Mouse (Mus musculus) ovary, postnatal 36 days (tissue): Measurements from ENCODE around the gene Hps1.
"Not testable (repeated sequence)": the region's sequence is repeated elsewhere in the genome, so short reads cannot be mapped to it uniquely, and the experiment has no call there.

ENCODE experiments used
- DNase-seq: peaks from one replicate; pipeline ENCODE4 v3.0.0; 2022; ENCODE audit warnings: low spot score, mixed read lengths

Hps1 gene

DNA sequence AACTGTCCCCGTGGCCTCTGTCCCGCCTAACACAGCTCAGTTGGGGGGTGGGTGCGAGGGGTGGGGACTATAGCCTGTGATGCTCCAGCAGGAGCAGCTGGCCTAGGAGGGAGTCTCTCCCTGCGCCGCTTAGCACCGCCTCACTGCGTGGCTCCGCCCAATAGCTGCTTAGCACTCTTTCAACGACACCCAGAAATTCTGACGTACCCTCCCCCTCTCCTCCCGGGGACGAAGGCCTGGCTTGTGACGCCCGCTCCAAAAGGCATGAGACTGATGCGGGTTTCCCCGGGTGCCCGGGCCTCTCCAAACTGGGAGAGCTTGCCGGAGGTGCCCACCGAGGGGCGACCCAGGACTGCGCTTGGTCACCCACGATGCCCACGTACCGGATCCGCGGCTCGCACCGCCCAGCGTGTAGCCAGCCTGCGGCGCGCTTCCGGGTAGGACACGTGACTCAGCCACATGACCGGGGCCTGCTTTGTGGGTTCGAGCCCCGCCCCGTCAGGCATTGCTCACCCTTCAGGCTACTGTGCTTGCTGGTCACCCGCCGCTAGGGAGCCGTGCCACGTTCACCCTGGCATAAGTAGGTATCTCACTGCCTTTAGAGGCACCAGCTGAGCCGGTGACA lies at the start of gene Hps1:
Hps1 (minus strand) TSS at position 448 of the 625 bp plus-strand sequence.
- peak; percentile 87 for DNase-seq

DNA sequence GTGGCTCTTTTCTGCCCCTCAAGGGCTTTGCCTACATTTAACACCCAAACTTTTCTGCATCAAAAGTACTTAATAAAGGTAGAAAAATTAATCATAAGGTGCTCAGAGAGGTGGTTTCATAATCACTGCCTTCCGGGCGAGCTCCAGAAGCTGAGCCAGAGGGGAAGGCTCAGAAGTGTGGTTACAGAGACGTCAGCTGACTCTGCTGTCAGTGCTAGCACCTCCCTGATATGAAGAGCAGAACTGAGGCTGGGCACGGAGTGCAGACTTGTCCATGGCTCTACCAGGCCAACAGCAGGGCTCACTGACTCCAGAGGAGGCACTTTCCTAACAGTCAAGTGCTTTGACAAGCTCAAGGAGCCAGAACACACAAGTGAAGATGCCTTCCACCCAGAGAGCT lies 49.4 kb upstream of the Hps1 start:
- no peak for DNase-seq

- DNase-seq, result no peak
These were observed 48.1 kb upstream of the Hps1 start for GRCm38 (mm10) chr19:42827843-42828242.

DNA sequence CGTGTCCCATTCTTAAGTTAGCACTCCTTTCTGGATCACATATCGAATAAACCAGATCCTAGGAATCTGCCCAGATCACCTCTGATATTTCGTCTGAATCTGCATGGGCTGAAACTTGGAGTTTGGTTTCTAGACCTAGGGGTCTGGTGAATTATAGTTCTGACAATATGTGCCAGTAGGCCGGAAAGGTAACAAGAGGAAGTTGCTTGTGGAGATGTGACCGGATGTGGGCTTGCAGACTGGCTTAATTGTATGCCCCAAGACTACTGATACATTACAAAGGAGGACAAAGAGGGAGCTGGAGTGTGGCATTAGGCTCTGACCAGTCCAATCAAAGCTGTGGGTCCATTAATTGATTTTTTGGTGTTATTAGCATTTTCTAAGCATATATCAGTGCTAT lies 40.3 kb upstream of the Hps1 start:
- no peak for DNase-seq

GRCm38 (mm10) chr19:42817761-42818160 lies 38.0 kb upstream of the Hps1 start:
- no peak for DNase-seq

DNA sequence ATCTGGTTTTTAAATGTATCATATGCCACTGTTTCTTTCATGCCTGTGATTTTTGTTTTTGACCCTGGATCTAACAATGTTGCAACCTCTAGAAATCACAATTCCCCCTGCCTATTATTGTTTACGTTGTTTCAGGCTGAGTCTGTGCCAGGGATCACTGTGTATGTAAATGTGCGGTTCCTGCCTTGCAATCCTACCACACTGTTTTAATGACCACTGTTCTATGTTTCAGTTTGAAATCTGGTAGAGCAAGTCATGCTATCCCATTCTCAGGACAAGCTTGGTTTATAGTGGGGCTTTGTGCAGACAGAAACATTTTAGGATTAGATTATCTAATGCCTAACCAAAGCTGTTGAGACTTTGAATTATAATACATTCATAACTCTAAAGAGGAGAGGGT lies 36.5 kb upstream of the Hps1 start:
- DNase-seq, result no peak

DNA sequence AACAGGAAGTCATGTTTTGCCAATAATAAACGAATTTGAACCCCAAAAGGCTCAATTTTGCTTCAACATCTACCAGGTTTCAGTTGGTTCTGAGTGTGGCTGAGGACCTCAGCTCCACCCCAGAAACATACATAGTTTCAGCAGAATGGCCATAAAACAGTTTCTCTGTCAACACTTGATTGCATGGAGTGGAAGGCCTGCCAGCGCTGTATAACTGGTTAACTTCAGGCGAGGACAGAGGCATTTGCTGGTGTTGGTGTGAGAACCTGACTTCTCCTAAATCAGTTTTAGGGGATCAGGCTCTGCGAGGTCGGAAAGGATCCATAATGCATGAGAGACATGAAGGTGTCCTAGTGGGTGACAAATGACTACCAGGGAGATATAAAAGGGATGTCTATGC lies 30.4 kb upstream of the Hps1 start:
- DNase-seq, result no peak

- no peak for DNase-seq
These were observed 29.7 kb upstream of the Hps1 start for GRCm38 (mm10) chr19:42809491-42809890.

GRCm38 (mm10) chr19:42797866-42798265 lies 18.1 kb upstream of the Hps1 start:
- DNase-seq, result no peak

DNA sequence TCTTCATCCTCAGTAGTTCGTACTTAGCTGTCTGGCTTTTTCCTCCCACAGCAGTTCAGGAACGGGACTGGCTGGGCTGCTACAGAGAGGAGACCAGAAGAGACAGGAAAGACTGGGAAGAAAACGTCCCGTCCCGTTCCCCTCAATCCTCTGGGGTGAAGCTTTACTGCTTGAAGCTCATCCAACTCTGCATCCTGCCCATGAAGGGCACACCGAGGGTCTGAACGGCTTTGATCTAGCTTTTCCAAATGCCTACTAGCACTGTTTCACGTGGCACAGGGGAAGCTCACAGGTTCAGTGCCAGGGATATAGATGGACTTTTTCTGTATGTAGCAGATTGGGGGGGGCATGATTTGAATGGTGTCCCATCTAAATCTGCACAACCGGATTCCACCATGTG lies 16.0 kb upstream of the Hps1 start:
- DNase-seq, result no peak

- DNase-seq, result peak; percentile 83
These were observed 15.3 kb upstream of the Hps1 start for GRCm38 (mm10) chr19:42794914-42795613.

DNA sequence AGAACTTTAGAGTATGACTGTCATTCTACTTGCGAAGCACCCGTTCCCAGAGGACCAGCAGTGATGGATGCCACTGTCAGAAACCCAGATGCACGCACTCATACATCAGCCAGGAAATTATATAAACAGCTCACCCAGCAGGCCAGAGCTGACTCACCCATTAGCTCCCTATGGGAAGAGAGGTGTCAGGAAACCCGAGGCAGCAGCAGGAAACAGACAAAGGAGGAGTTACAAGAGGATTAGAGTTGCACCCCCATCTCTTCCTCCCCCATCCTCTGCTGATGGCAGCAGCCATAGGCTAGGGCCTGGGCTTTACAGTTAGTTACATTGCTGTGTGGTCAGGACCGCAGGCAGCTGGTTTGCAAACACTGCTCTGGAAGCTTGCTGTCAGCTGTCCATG lies 8.5 kb upstream of the Hps1 start:
- no peak for DNase-seq

GRCm38 (mm10) chr19:42785562-42786220 lies 5.9 kb upstream of the Hps1 start:
- no peak for DNase-seq

DNA sequence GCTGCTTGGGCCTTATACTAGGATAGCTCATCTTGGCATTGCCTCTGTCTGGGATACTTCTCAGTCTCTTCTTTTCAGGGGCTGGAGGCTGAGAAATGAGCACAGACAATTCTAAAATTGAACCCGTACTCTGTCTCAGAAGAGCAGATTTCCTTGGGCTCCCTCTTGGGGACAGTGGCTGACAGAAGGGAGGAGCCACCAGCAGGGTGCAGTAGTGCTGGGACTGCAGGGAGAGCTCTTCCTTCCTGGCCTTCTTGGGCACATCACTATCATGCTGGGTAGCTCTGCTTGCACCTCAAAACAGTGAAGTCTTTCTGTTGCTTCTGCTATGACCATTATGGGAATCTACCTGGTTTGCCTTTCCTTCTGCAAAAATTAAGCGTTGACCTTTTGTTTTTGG lies 5.4 kb upstream of the Hps1 start:
- no peak for DNase-seq

- not testable (repeated sequence) for DNase-seq
These were observed 369 bp upstream of the Hps1 start for GRCm38 (mm10) chr19:42780156-42780538.

GRCm38 (mm10) chr19:42777801-42778200 lies 2.0 kb downstream of the Hps1 start:
- DNase-seq, result no peak

DNA sequence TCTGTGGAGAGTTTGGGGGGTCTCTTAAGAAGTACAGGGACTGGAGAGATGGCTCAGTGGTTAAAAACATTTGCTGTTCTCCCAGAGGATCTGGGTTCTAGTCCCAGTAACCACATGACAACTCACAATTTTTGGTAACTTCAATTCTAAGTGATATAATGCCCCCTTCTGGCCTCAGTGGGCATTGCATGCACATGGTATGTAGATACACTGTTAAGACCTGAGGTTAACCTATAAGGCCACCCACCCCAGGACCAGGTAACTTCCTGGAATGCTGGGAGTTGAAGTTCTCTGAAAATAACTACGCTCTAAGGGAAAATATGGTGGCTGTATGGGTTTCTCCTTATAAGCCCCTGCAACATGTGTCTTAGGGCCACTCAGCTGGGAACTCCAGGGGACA lies 3.0 kb downstream of the Hps1 start:
- DNase-seq, result no peak

GRCm38 (mm10) chr19:42770141-42770872 lies 9.5 kb downstream of the Hps1 start:
- DNase-seq, result no peak

DNA sequence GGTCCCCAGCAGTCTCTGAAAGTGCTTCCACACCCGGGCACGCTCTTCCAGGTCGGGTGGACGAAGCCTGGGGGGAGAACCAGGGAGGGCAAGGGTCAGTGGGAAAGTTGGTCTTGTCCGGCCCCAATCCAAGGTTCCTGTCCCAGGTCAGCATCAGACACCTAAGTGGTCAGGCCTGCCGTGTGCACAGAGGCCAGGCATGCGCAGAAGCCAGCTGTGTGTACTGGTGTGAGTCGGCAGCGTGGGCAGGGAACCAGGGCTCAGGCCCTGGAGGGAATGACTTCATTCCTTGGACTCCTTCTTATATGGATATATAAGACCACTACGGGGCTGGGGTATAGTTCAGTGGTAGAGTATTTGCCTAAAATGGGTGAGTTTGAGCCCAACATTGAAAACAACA lies 10.1 kb downstream of the Hps1 start:
- no peak for DNase-seq

DNA sequence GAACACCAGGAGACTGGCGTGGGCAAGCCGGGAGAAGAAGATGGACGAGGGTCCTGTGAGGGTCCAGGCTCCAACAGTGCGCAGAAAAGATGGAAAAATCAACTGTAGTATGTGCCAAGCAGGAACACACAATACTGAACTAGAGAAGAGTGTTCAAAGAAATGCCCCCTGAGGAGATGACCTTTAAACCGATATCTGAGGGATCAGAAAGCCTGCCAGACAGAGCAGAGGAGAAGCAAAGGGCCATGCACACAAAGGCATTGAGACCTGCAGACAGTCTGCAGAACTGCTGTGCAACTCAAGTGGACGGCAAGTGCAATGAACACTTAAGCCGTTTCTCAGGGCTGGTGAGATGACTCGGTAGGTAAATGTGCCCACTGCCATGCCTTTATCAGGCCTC lies 12.4 kb downstream of the Hps1 start:
- DNase-seq, result no peak

GRCm38 (mm10) chr19:42764398-42764797 lies 15.4 kb downstream of the Hps1 start:
- no peak for DNase-seq

DNA sequence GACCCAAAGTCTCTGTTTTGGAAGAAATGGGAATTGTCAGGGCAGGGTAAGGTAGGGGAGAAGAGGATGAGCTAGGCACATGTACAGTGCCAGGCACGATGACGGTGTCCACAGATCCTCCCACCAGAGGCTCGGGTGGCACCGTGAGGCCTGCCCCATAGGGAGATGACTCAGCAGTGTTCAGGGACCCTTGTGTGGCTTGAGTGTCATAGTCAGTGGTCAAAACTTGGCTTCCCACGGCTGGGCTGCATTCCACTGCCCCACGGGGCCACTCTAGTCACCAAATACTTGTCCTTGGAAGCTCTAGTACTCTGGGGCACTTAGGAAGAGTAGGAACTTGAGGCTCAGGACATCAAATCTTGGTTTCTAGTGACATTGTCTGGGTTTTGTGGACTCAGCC lies 23.1 kb downstream of the Hps1 start:
- DNase-seq, result no peak
